Mouse (Mus musculus) neural tube, embryonic 14.5 days (tissue): Measurements from ENCODE around the gene Plcxd1. TPM values are rescaled to one million over a fixed set of nuclear protein-coding genes. Genes with fewer than 3 reads are reported as not detected.

ENCODE experiments used
- ATAC-seq: fragments of 200-750 bp; cut with Nextera tagmentation; 2 replicates; pipeline ENCODE4 v1.8.0; 2017; ENCODE audit warnings: low read depth, mild to moderate bottlenecking, moderate TSS enrichment, moderate library complexity
- H3K27ac ChIP-seq: fragments of 300-500 bp; sonication (generic); 2 replicates; pipeline ENCODE4 v1.5.1; 2014; ENCODE audit warnings: low read depth, mild to moderate bottlenecking, control low read depth, low read length, moderate library complexity, mixed read lengths
- H3K27me3 ChIP-seq: fragments of 300-500 bp; sonication (generic); 2 replicates; pipeline ENCODE4 v1.6.1; 2014; ENCODE audit warnings: low read length; ENCODE audit not compliant: control insufficient read depth, insufficient read depth
- H3K36me3 ChIP-seq: fragments of 300-500 bp; sonication (generic); 2 replicates; pipeline ENCODE4 v1.6.1; 2014; ENCODE audit warnings: low read length, mixed read lengths; ENCODE audit not compliant: control insufficient read depth, insufficient read depth
- H3K4me1 ChIP-seq: fragments of 300-500 bp; sonication (generic); 2 replicates; pipeline ENCODE4 v1.6.1; 2014; ENCODE audit warnings: low read length; ENCODE audit not compliant: control insufficient read depth, insufficient read depth
- H3K4me2 ChIP-seq: fragments of 300-500 bp; sonication (generic); 2 replicates; pipeline ENCODE4 v1.6.1; 2014; ENCODE audit warnings: mild to moderate bottlenecking, low read depth, low read length, control low read depth
- H3K4me3 ChIP-seq: fragments of 300-500 bp; sonication (generic); 2 replicates; pipeline ENCODE4 v1.5.1; 2014; ENCODE audit warnings: low read depth, low read length, control low read depth, mixed read lengths
- H3K9ac ChIP-seq: fragments of 300-500 bp; sonication (generic); replicated peaks from 2 replicates; pipeline ENCODE4 v1.6.1; 2014; ENCODE audit warnings: low read depth, mild to moderate bottlenecking, control low read depth, low read length, mixed read lengths
- H3K9me3 ChIP-seq: fragments of 300-500 bp; sonication (generic); 2 replicates; pipeline ENCODE4 v1.6.1; 2016; ENCODE audit warnings: low read length; ENCODE audit not compliant: control insufficient read depth
- WGBS: fragments of 180-500 bp; shearing (Covaris S2); extraction: QIAGEN DNeasy Blood & Tissue Kit; methylation state at CpG from one replicate; pipeline ENCODE4 v1.1.7; 2014; 5-methylcytosine and 5-hydroxymethylcytosine counted together
- polyA plus RNA-seq: library from polyadenylated mRNA; unstranded; fragments of >200 nt; fragmentation: Nextera tagmentation; extraction: Ambion mirVana; gene quantifications from 2 replicates; pipeline ENCODE4 v1.2.1, GENCODE M21; 2014

The Plcxd1 gene
- polyA plus RNA-seq, 1 experiment from 2014 or later, result 2.7 TPM

GRCm38 (mm10) chr5:110137816-110138215 is 38.0 kb downstream of the Plcxd1 start:
- H3K27ac ChIP-seq, result no peak overlapping the region
- WGBS, result 96% methylated on average over 3 of the region's 3 CpGs

DNA sequence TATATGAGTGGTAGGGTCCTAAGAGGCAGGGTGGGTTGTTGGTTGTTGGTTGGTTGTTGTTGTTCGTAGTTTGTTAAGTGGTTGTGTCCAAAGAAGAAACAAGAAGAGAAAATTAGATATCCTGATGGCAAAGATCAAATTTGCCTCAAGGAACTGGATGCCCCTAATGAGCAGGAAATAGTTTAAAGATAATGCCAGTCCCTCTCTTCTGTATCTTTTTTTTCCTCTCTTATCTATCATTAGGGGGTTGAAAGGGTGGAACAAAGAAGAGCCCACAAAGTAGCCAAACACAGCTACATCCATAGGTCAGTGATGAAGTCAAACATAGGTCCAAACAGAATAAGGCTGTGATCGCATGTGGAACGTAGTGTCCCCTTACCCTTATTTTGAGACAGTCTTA is 39.6 kb downstream of the Plcxd1 start:
- WGBS, result over 99% methylated on average over 3 of the region's 3 CpGs
- H3K9ac ChIP-seq, result no peak overlapping the region
- no peak overlapping the region for H3K27ac ChIP-seq
- H3K4me2 ChIP-seq, result no peak overlapping the region
- ATAC-seq, result no peak
- peaks cover 5% of the 10 kb centered on the region; the same call in 1 of the 2 replicates for H3K4me1 ChIP-seq
- no peaks in the 10 kb centered on the region for H3K27me3 ChIP-seq
- no peak overlapping the region for H3K4me3 ChIP-seq
- no peaks in the 10 kb centered on the region for H3K9me3 ChIP-seq
- H3K36me3 ChIP-seq, result peaks cover 18% of the 10 kb centered on the region

More at GRCm38 (mm10) chr5:110137816-110138215, 38.0 kb downstream of the Plcxd1 start:
- Histone ChIP-seq H3K4me3 (no peak overlapping the region), H3K9ac (no peak overlapping the region), H3K27me3 (no peaks in the 10 kb centered on the region), H3K36me3 (peaks cover 7% of the 10 kb centered on the region), H3K9me3 (no peaks in the 10 kb centered on the region), H3K4me1 (peaks cover 5% of the 10 kb centered on the region; the same call in 1 of the 2 replicates), H3K4me2 (no peak overlapping the region)
- ATAC-seq, result no peak

DNA sequence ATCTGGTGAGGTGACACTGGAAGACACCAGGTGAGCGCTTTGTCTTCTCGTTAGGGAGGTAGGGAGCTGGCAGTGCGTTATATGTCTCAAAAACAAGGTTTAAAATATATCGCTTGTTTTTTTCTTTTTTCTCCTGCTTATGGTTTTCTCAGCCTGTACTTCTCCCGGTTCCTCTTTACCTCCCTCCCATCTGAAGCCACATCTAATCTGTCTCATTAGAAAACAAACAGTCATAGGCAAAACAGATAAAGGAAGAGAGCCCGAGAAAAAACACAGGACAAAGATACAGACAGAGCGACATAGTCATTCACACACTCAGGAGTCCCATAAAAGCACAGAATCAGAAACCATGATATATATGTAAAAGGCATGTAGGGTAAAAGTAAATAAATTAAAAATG is 40.7 kb downstream of the Plcxd1 start:
- H3K9ac ChIP-seq, result no peak overlapping the region
- no peak for ATAC-seq
- no peak overlapping the region for H3K27ac ChIP-seq
- H3K4me1 ChIP-seq, result peaks cover 5% of the 10 kb centered on the region; the same call in 1 of the 2 replicates
- no peak overlapping the region for H3K4me3 ChIP-seq
- H3K4me2 ChIP-seq, result no peak overlapping the region
- H3K36me3 ChIP-seq, result peaks cover 27% of the 10 kb centered on the region
- WGBS, result 96% methylated on average over 7 of the region's 7 CpGs
- H3K27me3 ChIP-seq, result no peaks in the 10 kb centered on the region
- no peaks in the 10 kb centered on the region for H3K9me3 ChIP-seq

DNA sequence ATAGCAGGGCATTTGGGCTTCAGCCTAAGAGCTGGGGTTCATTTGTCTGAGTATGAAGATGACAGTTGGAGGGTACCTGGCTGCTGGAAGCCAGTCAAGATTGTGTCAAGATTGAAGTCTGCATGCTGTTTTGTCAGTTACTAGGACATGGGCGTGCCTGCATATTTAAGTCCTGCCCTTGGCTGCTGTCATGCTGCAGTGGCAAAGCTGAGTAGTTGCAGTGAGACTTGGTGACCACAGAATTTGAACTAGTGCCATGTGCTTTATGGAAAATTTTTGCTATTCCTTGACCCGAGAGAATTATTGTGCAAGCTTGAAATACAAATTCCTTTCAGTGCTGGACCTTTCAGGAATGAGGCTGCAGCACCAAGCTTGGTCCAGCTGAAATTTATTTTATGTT is 42.5 kb downstream of the Plcxd1 start:
- no peaks in the 10 kb centered on the region for H3K9me3 ChIP-seq
- 92% methylated on average over 2 of the region's 2 CpGs for WGBS

GRCm38 (mm10) chr5:110143007-110143406 is 43.2 kb downstream of the Plcxd1 start:
- Histone ChIP-seq H3K9me3 (no peaks in the 10 kb centered on the region), H3K27me3 (no peaks in the 10 kb centered on the region), H3K4me3 (no peak overlapping the region), H3K36me3 (peaks cover 48% of the 10 kb centered on the region), H3K9ac (no peak overlapping the region), H3K4me1 (no peaks in the 10 kb centered on the region), H3K27ac (no peak overlapping the region), H3K4me2 (no peak overlapping the region)
- ATAC-seq, result no peak
- WGBS, result 94% methylated on average over 5 of the region's 5 CpGs

More for the DNA sequence above, 42.5 kb downstream of the Plcxd1 start:
- no peak for ATAC-seq
- no peak overlapping the region for H3K4me3 ChIP-seq
- H3K27me3 ChIP-seq, result no peaks in the 10 kb centered on the region
- no peak overlapping the region for H3K27ac ChIP-seq
- H3K9ac ChIP-seq, result no peak overlapping the region
- H3K4me1 ChIP-seq, result no peaks in the 10 kb centered on the region
- H3K4me2 ChIP-seq, result no peak overlapping the region
- peaks cover 44% of the 10 kb centered on the region for H3K36me3 ChIP-seq

Other genes with a start within 250 kb of the Plcxd1 start
- gene Gm15446, start 176.6 kb upstream of the Plcxd1 start, polyA plus RNA-seq, result 0.59 and 0.76 TPM in 2 replicates
- gene Zfp932, start 103.4 kb upstream of the Plcxd1 start, polyA plus RNA-seq, result 29.8 and 30.8 TPM in 2 replicates
- 5.3 and 7.5 TPM in 2 replicates for gene Gm17655, start 27.5 kb upstream of the Plcxd1 start, polyA plus RNA-seq
- 0.33 and 0.50 TPM in 2 replicates for gene Gm35315, start 5.5 kb upstream of the Plcxd1 start, polyA plus RNA-seq
- gene Gtpbp6, start 8.2 kb downstream of the Plcxd1 start, polyA plus RNA-seq, result 57.3 and 61.5 TPM in 2 replicates
- 12.2 and 17.1 TPM in 2 replicates for gene Zfp605, start 10.1 kb downstream of the Plcxd1 start, polyA plus RNA-seq
- 101 and 108 TPM in 2 replicates for gene Chfr, start 35.9 kb downstream of the Plcxd1 start, polyA plus RNA-seq
- gene Golga3, start 76.7 kb downstream of the Plcxd1 start, polyA plus RNA-seq, result 30.4 and 31.5 TPM in 2 replicates
- 30.4 and 33.8 TPM in 2 replicates for gene Ankle2, start 131.0 kb downstream of the Plcxd1 start, polyA plus RNA-seq
- 111 and 113 TPM in 2 replicates for gene Pgam5, start 169.9 kb downstream of the Plcxd1 start, polyA plus RNA-seq
- gene Pxmp2, start 186.2 kb downstream of the Plcxd1 start, polyA plus RNA-seq, result 10.0 and 11.9 TPM in 2 replicates
- gene Pole, start 186.3 kb downstream of the Plcxd1 start, polyA plus RNA-seq, result 5.9 and 8.2 TPM in 2 replicates
- gene P2rx2, start 243.2 kb downstream of the Plcxd1 start, polyA plus RNA-seq, result 9.0 and 10.0 TPM in 2 replicates
- not detected in 2 replicates for gene Lrcol1, start 244.8 kb downstream of the Plcxd1 start, polyA plus RNA-seq